Mouse (Mus musculus): ENCODE measurements around the gene Gm49339.

GRCm38 (mm10) chr10:51435684-51436083 is 44.7 kb upstream of the Gm49339 start:
- TF ChIP-seq CTCF (conservative IDR thresholded peaks at IDR 0.05; ENCODE audit: low read length) (no peak), NANOG (IDR thresholded peaks at IDR 0.05; ENCODE audit: borderline replicate concordance, low read length) (no peak)

Measured in E14TG2a.4 (cell line).